In the genomic region with DNA sequence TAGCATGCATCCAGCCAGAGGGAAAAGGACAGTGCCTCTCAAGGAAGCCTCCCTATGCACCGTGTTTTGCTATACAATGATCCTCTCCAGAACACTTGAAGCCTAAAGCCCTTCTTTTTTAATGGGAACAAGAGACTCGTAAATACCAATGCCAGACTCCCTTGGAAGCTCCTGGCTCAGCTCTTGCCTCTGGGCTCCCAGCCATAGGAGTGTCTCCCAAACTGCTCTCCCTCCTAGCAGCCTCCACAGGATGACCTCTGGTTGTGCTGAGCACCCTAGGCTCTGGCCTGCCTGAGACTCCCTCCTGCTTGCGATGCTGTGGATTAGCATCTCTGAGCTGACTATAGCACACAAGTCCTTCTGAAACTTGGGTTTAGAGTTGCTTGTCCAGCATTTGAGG, we compare ENCODE assay signal across 10 mouse cellular contexts. TPM values are rescaled to one million over a fixed set of nuclear protein-coding genes. Genes with fewer than 3 reads are reported as not detected.
DNase-seq lines count a peak whose midpoint lies in the region; ATAC-seq lines count a peak whose summit lies in the region.
"Had no signal": no experiment of that assay in that cellular context is flagged by ENCODE, and none has a peak within 500 bp of the region (broad histone marks: within the 10 kb centered on the region; RNA-seq: fewer than 3 reads in every experiment).

No protein-coding gene starts in this region.

- peak; percentile 25 to 41 for DNase-seq in layer of hippocampus, postnatal 10 days (ENCODE audit: low spot score in 2 of 2)
- DNase-seq in layer of hippocampus, postnatal 14 days (ENCODE audit: low spot score in 2 of 2): no peak
- peak; percentile 82 for DNase-seq in cerebellum, adult 9-10 months
- DNase-seq in gastrocnemius, postnatal 36 days: peak; percentile 68 to 71
- no peak for DNase-seq in midbrain, embryonic 14.5 days
- no peak for DNase-seq in layer of hippocampus, adult 11-12 months (ENCODE audit: low spot score)
- no peak for DNase-seq in spleen, postnatal 36 days (ENCODE audit: low spot score in 2 of 2)

- WGBS in stomach, embryonic 15.5 days: 44% methylated on average over 3 of the region's 3 CpGs
- WGBS in midbrain, embryonic 14.5 days: 76% methylated on average over 3 of the region's 3 CpGs

- peak; percentile 64; the same call in 1 of the 2 replicates for ATAC-seq in stomach, embryonic 15.5 days (ENCODE audit: insufficient read depth, low FRiP score, low read depth)
- ATAC-seq in midbrain, embryonic 14.5 days (ENCODE audit: low FRiP score, low TSS enrichment): no peak

- H3K4me3 ChIP-seq in stomach, embryonic 15.5 days (replicated peaks): no peak overlapping the region
- no peak overlapping the region for H3K4me3 ChIP-seq in midbrain, embryonic 14.5 days (replicated peaks; ENCODE audit: low read depth, low read length)
- H3K4me3 ChIP-seq: hindbrain, embryonic 10.5 days; limb, embryonic 12.5 days had no signal

- no peaks in the 10 kb centered on the region for H3K9me3 ChIP-seq in stomach, embryonic 15.5 days
- no peaks in the 10 kb centered on the region for H3K9me3 ChIP-seq in midbrain, embryonic 14.5 days (ENCODE audit: control insufficient read depth, low read length)
- H3K9me3 ChIP-seq: hindbrain, embryonic 10.5 days; limb, embryonic 12.5 days had no signal

- H3K4me1 ChIP-seq in stomach, embryonic 15.5 days: peaks cover 19% of the 10 kb centered on the region
- H3K4me1 ChIP-seq in midbrain, embryonic 14.5 days (ENCODE audit: control insufficient read depth, insufficient read depth, low read length): no peaks in the 10 kb centered on the region; the same call in 1 of the 2 replicates

- intact Hi-C loops in gastrocnemius, postnatal 36 days (cut with DNase I): no loop called here

- no peaks in the 10 kb centered on the region for H3K36me3 ChIP-seq in stomach, embryonic 15.5 days
- H3K36me3 ChIP-seq in midbrain, embryonic 14.5 days (ENCODE audit: control insufficient read depth, insufficient read depth, low read length): no peaks in the 10 kb centered on the region
- H3K36me3 ChIP-seq: hindbrain, embryonic 10.5 days; limb, embryonic 12.5 days had no signal

- H3K4me2 ChIP-seq in stomach, embryonic 15.5 days: no peak overlapping the region
- no peak overlapping the region for H3K4me2 ChIP-seq in midbrain, embryonic 14.5 days (ENCODE audit: low read length)
- H3K4me2 ChIP-seq: limb, embryonic 12.5 days had no signal

- no peak overlapping the region for H3K9ac ChIP-seq in stomach, embryonic 15.5 days
- H3K9ac ChIP-seq in midbrain, embryonic 14.5 days (replicated peaks; ENCODE audit: low read length): no peak overlapping the region
- H3K9ac ChIP-seq: limb, embryonic 12.5 days had no signal

- no peaks in the 10 kb centered on the region for H3K27me3 ChIP-seq in stomach, embryonic 15.5 days (replicated peaks)
- no peaks in the 10 kb centered on the region for H3K27me3 ChIP-seq in midbrain, embryonic 14.5 days (ENCODE audit: control insufficient read depth, insufficient read depth, low read length)
- H3K27me3 ChIP-seq: limb, embryonic 12.5 days had no signal

- 0 out of 2 replicates have a peak overlapping the region, but pooled peaks have one; percentile 18 for H3K27ac ChIP-seq in stomach, embryonic 15.5 days
- no peak overlapping the region for H3K27ac ChIP-seq in midbrain, embryonic 14.5 days (replicated peaks; ENCODE audit: low read depth, low read length)
- H3K27ac ChIP-seq: hindbrain, embryonic 10.5 days had no signal

RNA-seq across cellular contexts. Expression of a gene that starts 44.9 kb away (rescaled TPM):
- total RNA-seq in layer of hippocampus, postnatal 10 days (2021): 10 to 100 TPM; 10.6 to 10.7 TPM
- 10 to 100 TPM; 10.1 to 10.9 TPM for total RNA-seq in layer of hippocampus, postnatal 14 days (2021)
- total RNA-seq in gastrocnemius, postnatal 36 days (2021): 1 to 10 TPM; 6.7 to 7.4 TPM
- 28.6 and 29.0 TPM in 2 replicates for polyA plus RNA-seq in stomach, embryonic 15.5 days (2015; fragmentation: Nextera tagmentation; extraction: Ambion mirVana)
- 18.1 and 19.4 TPM in 2 replicates for polyA plus RNA-seq in midbrain, embryonic 14.5 days (2014; fragmentation: Nextera tagmentation; extraction: Ambion mirVana)

RNA-seq across cellular contexts. Expression of a gene that starts 44.9 kb away (rescaled TPM):
- 10 to 100 TPM; 25.7 to 26.7 TPM for total RNA-seq in layer of hippocampus, postnatal 10 days (2021)
- total RNA-seq in layer of hippocampus, postnatal 14 days (2021): 10 to 100 TPM; 24.5 to 28.6 TPM
- total RNA-seq in gastrocnemius, postnatal 36 days (2021): 10 to 100 TPM; 21.6 to 23.6 TPM
- polyA plus RNA-seq in stomach, embryonic 15.5 days (2015; fragmentation: Nextera tagmentation; extraction: Ambion mirVana): 32.7 and 38.9 TPM in 2 replicates
- 65.1 and 68.3 TPM in 2 replicates for polyA plus RNA-seq in midbrain, embryonic 14.5 days (2014; fragmentation: Nextera tagmentation; extraction: Ambion mirVana)

Comparison
In these comparisons a context has a peak if more than half of its experiments do, and no peak if none do; other contexts are left out.
1. DNase-seq: peak in layer of hippocampus, postnatal 10 days (2 of 2), cerebellum, adult 9-10 months (single experiment) and gastrocnemius, postnatal 36 days (2 of 2); none in layer of hippocampus, postnatal 14 days (0 of 2), midbrain, embryonic 14.5 days (single experiment), layer of hippocampus, adult 11-12 months (single experiment) and spleen, postnatal 36 days (0 of 2).